Mouse (Mus musculus): ENCODE data around the gene Pitpnm1. TPM values are rescaled to one million over a fixed set of nuclear protein-coding genes. Genes with fewer than 3 reads are reported as not detected.

Pitpnm1 gene
- polyA plus RNA-seq, 2 experiments from 2014 or later: 89.9 to 91.4 TPM

GRCm38 (mm10) chr19:4142416-4143173, 42.8 kb downstream of the Pitpnm1 start:
- ATAC-seq: no peak

GRCm38 (mm10) chr19:4143759-4144268, 44.0 kb downstream of the Pitpnm1 start, which contains the start of gene Cabp4:
Gene Cabp4, minus strand, starts transcription at chr19:4144033.
- ATAC-seq: no peak

GRCm38 (mm10) chr19:4144550-4145498, 45.0 kb downstream of the Pitpnm1 start:
- ATAC-seq: no peak

GRCm38 (mm10) chr19:4145936-4146335, 46.1 kb downstream of the Pitpnm1 start:
- ATAC-seq: no peak

GRCm38 (mm10) chr19:4146366-4147021, 46.7 kb downstream of the Pitpnm1 start:
- no peak for ATAC-seq

- ATAC-seq: no peak
These were observed 47.2 kb downstream of the Pitpnm1 start for GRCm38 (mm10) chr19:4147022-4147405.

- ATAC-seq: peak; percentile 13
These were observed 48.1 kb downstream of the Pitpnm1 start for GRCm38 (mm10) chr19:4147782-4148490.

GRCm38 (mm10) chr19:4148491-4148806, 48.7 kb downstream of the Pitpnm1 start, which contains the start of gene Coro1b:
Gene Coro1b, plus strand, starts transcription at chr19:4148619.
- peak; percentile 98 for ATAC-seq

GRCm38 (mm10) chr19:4148819-4149218, 49.0 kb downstream of the Pitpnm1 start:
- ATAC-seq: no peak

GRCm38 (mm10) chr19:4149283-4149682, 49.5 kb downstream of the Pitpnm1 start:
- no peak for ATAC-seq

GRCm38 (mm10) chr19:4149764-4150461, 50.1 kb downstream of the Pitpnm1 start:
- ATAC-seq: no peak

GRCm38 (mm10) chr19:4150567-4151487, 51.0 kb downstream of the Pitpnm1 start:
- no peak for ATAC-seq

GRCm38 (mm10) chr19:4151488-4151860, 51.7 kb downstream of the Pitpnm1 start:
- no peak for ATAC-seq

- no peak for ATAC-seq
These were observed 52.1 kb downstream of the Pitpnm1 start for GRCm38 (mm10) chr19:4151898-4152297.

- no peak for ATAC-seq
These were observed 52.8 kb downstream of the Pitpnm1 start for GRCm38 (mm10) chr19:4152445-4153231.

GRCm38 (mm10) chr19:4153232-4153654, 53.4 kb downstream of the Pitpnm1 start, which contains the start of gene Ptprcap:
Gene Ptprcap, plus strand, starts transcription at chr19:4153604.
- ATAC-seq: no peak

GRCm38 (mm10) chr19:4154437-4155222, 54.8 kb downstream of the Pitpnm1 start:
- ATAC-seq: peak; percentile 78
